Mouse (Mus musculus) urinary bladder, adult 18-20 months (tissue): ENCODE data around the gene Gm10638.

Experiments
- DNase-seq, 2 experiments: peaks; one replicate each; pipeline ENCODE4 v3.0.0; 2022; ENCODE audit warnings: low spot score in 2 of 2, mixed read lengths in 2 of 2

Gene Gm10638

GRCm38 (mm10) chr8:86786498-86786897 is 41.0 kb downstream of the Gm10638 start:
- DNase-seq = no peak

GRCm38 (mm10) chr8:86787891-86788420 is 42.5 kb downstream of the Gm10638 start:
- peak in 1 of 2 experiments; percentile 18 for DNase-seq

GRCm38 (mm10) chr8:86789576-86789975 is 44.1 kb downstream of the Gm10638 start:
- DNase-seq = no peak

- DNase-seq = no peak
Observed at GRCm38 (mm10) chr8:86791542-86791941, 46.0 kb downstream of the Gm10638 start.

- DNase-seq = no peak
Observed at GRCm38 (mm10) chr8:86794716-86795115, 49.2 kb downstream of the Gm10638 start.
